Mouse (Mus musculus): ENCODE measurements around the gene Gimap1. TPM values are rescaled to one million over a fixed set of nuclear protein-coding genes. Genes with fewer than 3 reads are reported as not detected.

The Gimap1 gene
- 4.6 and 5.7 TPM in 2 replicates for polyA plus RNA-seq (2016; fragmentation: Nextera tagmentation; extraction: Ambion mirVana)

DNA sequence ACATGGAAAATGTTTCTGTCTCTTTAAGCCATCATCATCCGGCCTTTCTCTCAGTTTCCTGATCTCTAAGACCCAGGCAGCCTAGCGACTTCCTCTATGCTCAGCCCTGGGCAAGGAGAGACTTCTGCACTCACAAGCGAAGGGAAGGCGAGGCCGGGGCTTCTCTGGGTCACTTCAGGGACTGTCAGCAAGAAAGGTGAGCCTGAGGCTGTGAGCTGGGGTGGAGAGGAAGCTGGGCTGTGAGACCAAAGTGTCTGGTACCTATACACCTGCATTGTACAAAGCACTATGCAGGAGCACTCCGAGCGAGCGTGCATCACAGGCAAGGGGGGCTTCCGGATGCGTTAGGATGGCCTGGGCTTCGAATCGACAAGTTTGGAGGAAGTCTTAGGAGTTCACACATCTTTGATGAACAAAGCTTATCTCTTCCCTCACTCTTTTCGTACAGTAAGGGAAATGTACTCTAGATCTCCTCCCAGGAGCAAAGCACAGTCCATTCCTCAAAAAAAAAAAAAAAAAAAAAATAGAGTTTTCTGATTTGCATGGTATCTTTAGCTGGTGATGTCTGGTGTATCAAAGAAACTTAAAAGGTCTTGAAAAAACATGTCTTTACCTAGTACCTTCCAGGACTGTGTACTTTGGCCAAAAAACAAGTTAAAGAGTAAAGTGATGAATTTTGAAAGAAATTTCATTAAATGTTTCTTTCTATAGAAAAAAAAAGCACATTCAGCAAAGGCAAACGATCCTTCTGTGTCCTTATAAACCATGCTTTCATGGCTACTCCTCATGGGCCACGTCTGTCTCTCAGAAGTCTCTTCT lies at the start of gene Gimap1:
TSS of gene Gimap1 (plus strand) at position 94 of the 819 bp plus-strand sequence.
- Histone ChIP-seq H3K4me3 (no peak within 1 kb of the TSS), H3K36me3 (no peaks in the 10 kb centered on the region), H3K27ac (replicated peaks) (no peak within 1 kb of the TSS), H3K27me3 (ENCODE audit: low read depth, poor library complexity, severe bottlenecking) (peaks cover 35% of the 10 kb centered on the region), H3K9me3 (replicated peaks) (no peaks in the 10 kb centered on the region), H3K4me1 (peaks cover 29% of the 10 kb centered on the region)
- no peak for DNase-seq (ENCODE audit: low spot score)
- 81% methylated on average over 15 of the region's 15 CpGs for WGBS

- no peak overlapping the region for H3K4me3 ChIP-seq
- H3K4me1 ChIP-seq: peaks cover 2% of the 10 kb centered on the region; the same call in 1 of the 2 replicates
- no peaks in the 10 kb centered on the region for H3K36me3 ChIP-seq
- no peaks in the 10 kb centered on the region for H3K27me3 ChIP-seq (ENCODE audit: low read depth, poor library complexity, severe bottlenecking)
- WGBS: 92% methylated on average over 2 of the region's 2 CpGs
- H3K9me3 ChIP-seq (replicated peaks): no peaks in the 10 kb centered on the region
- DNase-seq (ENCODE audit: low spot score): no peak
- H3K27ac ChIP-seq (replicated peaks): no peak overlapping the region
Observed at GRCm38 (mm10) chr6:48689320-48689719, 49.5 kb upstream of the Gimap1 start.

DNA sequence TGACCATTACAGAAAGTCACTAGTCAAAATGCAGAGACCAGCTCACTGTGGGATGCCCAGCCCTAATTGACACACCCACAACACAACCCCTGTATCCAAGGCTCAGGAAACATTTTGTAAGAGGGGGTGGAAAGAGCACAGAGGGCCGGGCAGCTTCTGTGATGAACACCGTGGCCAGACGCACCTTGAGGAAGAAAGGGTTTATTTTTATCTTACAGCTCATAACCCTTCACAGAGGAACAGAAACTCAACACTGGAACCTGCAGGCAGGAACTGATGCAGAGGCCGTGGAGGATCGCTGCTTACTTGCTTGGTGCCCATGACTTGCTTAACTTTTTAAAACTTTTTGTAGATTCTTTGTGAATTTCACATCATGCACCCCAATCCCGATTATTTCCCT lies 45.9 kb upstream of the Gimap1 start:
- Histone ChIP-seq H3K27ac (replicated peaks) (no peak overlapping the region), H3K36me3 (no peaks in the 10 kb centered on the region), H3K4me1 (no peaks in the 10 kb centered on the region), H3K27me3 (ENCODE audit: low read depth, poor library complexity, severe bottlenecking) (no peaks in the 10 kb centered on the region), H3K4me3 (no peak overlapping the region), H3K9me3 (replicated peaks) (no peaks in the 10 kb centered on the region)
- 92% methylated on average over 6 of the region's 6 CpGs for WGBS
- no peak for DNase-seq (ENCODE audit: low spot score)

DNA sequence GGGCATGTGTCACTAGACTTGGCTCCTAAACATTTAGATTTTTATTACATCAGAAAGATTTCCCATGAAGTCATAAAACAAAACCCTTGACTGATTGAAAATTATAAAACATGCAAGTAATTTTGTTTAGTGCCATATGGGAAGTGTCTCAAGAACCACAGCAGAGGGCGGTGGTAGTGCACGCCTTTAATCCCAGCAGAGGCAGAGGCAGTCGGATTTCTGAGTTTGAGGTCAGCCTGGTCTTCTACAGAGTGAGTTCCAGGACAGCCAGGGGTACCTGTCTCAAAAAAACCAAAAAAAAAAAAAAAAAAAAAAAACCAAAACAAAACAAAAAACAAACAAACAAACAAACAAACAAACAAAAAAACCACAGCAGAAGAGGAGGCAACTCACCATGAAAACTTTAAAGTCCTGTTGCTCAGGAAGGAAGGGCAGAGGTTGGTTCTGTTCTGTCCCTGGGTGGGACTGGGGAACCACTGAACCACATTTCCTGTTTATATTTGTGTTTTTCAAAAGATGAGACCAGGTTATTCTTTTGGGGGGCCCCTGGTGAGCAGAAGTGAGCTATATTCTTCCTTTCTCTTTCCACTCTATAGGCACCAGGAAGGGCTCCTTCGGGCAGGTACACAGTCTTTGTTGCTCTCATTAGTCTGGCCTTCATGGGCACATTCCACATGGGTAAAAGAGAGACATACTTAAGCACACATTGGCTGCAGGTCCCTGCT lies 41.9 kb upstream of the Gimap1 start:
- H3K4me3 ChIP-seq: no peak overlapping the region
- no peaks in the 10 kb centered on the region for H3K4me1 ChIP-seq
- 89% methylated on average over 4 of the region's 4 CpGs for WGBS
- H3K27me3 ChIP-seq (ENCODE audit: low read depth, poor library complexity, severe bottlenecking): no peaks in the 10 kb centered on the region
- no peaks in the 10 kb centered on the region for H3K9me3 ChIP-seq (replicated peaks)
- peak; percentile 7 for DNase-seq (ENCODE audit: low spot score)
- no peaks in the 10 kb centered on the region for H3K36me3 ChIP-seq
- H3K27ac ChIP-seq (replicated peaks): no peak overlapping the region

DNA sequence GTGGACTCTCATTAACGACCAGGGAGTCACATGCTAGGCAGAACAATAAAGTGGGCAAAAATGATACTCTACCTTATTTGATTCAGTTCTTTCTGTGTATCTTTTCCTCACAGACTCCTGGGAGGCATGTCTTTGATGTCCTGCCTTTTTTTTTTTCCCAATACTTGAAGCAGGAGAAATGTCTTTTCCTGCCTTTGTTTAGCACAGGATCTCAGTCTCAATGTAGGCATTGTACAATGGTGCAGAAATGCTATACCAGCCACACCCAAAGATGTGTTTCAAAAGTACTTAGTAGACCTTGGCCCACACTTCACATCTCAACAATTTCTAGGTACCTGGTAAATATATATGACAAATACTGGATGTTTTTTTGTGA lies 41.3 kb upstream of the Gimap1 start:
- Histone ChIP-seq H3K4me1 (no peaks in the 10 kb centered on the region), H3K27ac (replicated peaks) (no peak overlapping the region), H3K9me3 (replicated peaks) (no peaks in the 10 kb centered on the region), H3K27me3 (ENCODE audit: low read depth, poor library complexity, severe bottlenecking) (no peaks in the 10 kb centered on the region), H3K36me3 (no peaks in the 10 kb centered on the region), H3K4me3 (no peak overlapping the region)
- 65% methylated on average over 1 of the region's 1 CpGs for WGBS
- no peak for DNase-seq (ENCODE audit: low spot score)

- H3K27ac ChIP-seq (replicated peaks): no peak overlapping the region
- H3K9me3 ChIP-seq (replicated peaks): no peaks in the 10 kb centered on the region
- DNase-seq (ENCODE audit: low spot score): no peak
- H3K27me3 ChIP-seq (ENCODE audit: low read depth, poor library complexity, severe bottlenecking): no peaks in the 10 kb centered on the region
- H3K4me3 ChIP-seq: no peak overlapping the region
- no peaks in the 10 kb centered on the region for H3K36me3 ChIP-seq
- no peaks in the 10 kb centered on the region for H3K4me1 ChIP-seq
- WGBS: 80% methylated on average over 7 of the region's 7 CpGs
Observed at GRCm38 (mm10) chr6:48698066-48698856, 40.6 kb upstream of the Gimap1 start.

- Histone ChIP-seq H3K27ac (replicated peaks) (no peak overlapping the region), H3K4me1 (no peaks in the 10 kb centered on the region), H3K4me3 (no peak overlapping the region), H3K27me3 (ENCODE audit: low read depth, poor library complexity, severe bottlenecking) (no peaks in the 10 kb centered on the region), H3K36me3 (no peaks in the 10 kb centered on the region), H3K9me3 (replicated peaks) (no peaks in the 10 kb centered on the region)
- 87% methylated on average over 3 of the region's 3 CpGs for WGBS
- no peak for DNase-seq (ENCODE audit: low spot score)
Observed at GRCm38 (mm10) chr6:48698888-48699287, 40.0 kb upstream of the Gimap1 start.

DNA sequence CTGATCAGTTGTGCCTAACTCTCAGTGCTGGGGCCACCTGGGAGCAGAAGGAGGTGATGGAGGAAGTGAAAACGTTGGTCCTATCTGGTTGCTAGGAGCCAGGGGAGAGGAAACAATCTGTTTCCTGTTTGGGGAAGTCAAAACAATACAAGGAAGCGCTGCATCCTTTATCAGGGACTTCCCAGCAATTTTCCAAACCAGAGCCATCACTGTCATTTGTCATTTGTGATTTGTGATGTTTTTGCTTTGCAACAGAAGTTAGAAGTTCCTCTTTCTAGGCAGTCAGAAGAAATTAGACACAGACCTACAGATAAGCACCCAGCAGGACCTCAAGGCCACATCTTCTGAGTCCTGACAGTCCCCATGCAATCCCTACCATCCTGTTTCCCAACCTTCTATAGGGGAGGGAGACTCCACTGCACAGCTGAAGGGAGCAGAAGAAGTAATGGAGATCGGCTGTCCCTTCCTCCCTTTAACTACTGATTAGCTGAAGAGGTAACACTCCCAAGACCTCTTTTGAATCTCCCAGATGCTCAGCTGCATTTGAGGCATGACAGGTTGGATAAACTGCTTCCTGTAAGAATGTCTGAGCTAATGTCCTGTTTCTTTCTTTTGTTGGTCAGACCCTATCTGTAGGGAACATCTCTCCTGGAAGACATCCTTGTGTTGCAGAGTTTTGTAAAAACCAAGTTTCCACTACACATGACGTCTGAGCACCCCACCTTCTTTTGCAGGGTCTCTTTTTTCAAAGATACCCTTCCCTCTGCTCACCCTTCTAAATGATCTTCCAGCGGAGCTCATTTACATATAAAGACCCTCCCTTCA lies 38.4 kb upstream of the Gimap1 start:
- no peaks in the 10 kb centered on the region for H3K36me3 ChIP-seq
- WGBS: 61% methylated on average over 5 of the region's 5 CpGs
- no peak for DNase-seq (ENCODE audit: low spot score)
- no peaks in the 10 kb centered on the region for H3K4me1 ChIP-seq
- H3K27ac ChIP-seq (replicated peaks): no peak overlapping the region
- no peak overlapping the region for H3K4me3 ChIP-seq
- no peaks in the 10 kb centered on the region for H3K9me3 ChIP-seq (replicated peaks)
- H3K27me3 ChIP-seq (ENCODE audit: low read depth, poor library complexity, severe bottlenecking): no peaks in the 10 kb centered on the region

DNA sequence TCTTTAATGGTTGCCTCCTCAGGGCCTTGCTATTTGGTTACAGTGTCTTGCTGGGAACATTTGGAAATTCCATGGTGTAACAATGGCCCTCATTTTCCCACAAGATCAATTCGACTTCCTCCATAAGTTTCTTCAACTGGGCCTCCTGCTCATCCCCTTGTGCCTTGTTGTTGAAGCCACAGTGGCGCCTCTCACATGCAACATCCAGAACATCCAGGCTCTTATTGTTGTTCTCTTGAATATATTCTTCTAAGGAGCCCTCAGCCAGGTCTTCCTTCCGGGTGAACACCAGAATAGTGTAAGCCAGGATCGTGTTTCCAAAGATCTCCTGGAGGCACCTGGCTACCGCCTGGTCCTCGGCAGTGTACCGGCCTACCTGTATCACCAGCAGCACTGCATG lies 36.7 kb upstream of the Gimap1 start:
- Histone ChIP-seq H3K36me3 (no peaks in the 10 kb centered on the region), H3K4me1 (0 out of 2 replicates have a peak, but pooled peaks cover 5% of the 10 kb centered on the region), H3K27ac (replicated peaks) (no peak overlapping the region), H3K9me3 (replicated peaks) (no peaks in the 10 kb centered on the region), H3K4me3 (no peak overlapping the region), H3K27me3 (ENCODE audit: low read depth, poor library complexity, severe bottlenecking) (no peaks in the 10 kb centered on the region)
- 88% methylated on average over 7 of the region's 7 CpGs for WGBS
- DNase-seq (ENCODE audit: low spot score): no peak

DNA sequence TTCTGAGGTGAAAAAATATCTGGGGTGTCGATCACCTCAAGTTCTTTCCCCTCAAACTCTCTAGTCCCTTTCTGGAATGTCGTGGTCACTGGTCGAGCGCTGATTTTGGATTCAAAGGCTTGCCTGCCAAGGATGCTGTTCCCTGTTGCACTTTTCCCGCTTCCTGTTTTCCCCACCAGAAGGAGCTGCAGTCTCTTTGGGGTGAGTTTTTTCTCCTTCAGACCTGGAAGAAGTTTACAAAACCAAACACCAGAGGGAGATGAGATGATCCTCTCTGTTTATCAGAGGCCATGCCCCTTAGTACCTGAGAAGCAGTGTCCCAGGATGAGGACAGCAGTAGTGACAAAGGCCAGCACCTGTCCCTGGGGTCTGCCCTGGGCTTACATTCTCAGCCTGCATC lies 36.3 kb upstream of the Gimap1 start:
- Histone ChIP-seq H3K27me3 (ENCODE audit: low read depth, poor library complexity, severe bottlenecking) (no peaks in the 10 kb centered on the region), H3K4me1 (0 out of 2 replicates have a peak, but pooled peaks cover 5% of the 10 kb centered on the region), H3K36me3 (no peaks in the 10 kb centered on the region), H3K27ac (replicated peaks) (no peak overlapping the region), H3K9me3 (replicated peaks) (no peaks in the 10 kb centered on the region), H3K4me3 (no peak overlapping the region)
- WGBS: 67% methylated on average over 5 of the region's 5 CpGs
- no peak for DNase-seq (ENCODE audit: low spot score)

GRCm38 (mm10) chr6:48704146-48704545 lies 34.7 kb upstream of the Gimap1 start:
- H3K36me3 ChIP-seq: no peaks in the 10 kb centered on the region

DNA sequence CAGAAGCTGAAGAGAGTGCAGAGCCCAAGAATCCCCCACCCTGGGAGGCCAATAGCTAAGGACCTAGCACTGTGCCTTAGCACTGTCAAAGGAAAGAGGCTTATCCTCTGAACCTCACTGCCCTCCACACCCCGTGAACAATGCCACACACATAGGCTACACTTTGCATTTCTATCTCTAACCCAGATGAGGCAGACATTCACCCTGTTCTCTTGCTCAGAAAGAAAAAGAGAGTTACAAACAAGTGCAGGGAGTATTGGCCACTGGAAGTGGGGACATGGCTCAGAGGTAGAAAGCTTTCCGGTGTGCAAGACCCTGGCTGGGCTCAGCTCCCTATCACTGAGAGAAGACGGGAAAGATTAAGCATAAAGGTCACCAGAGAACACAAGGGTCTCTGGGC lies 32.7 kb upstream of the Gimap1 start:
- Histone ChIP-seq H3K27me3 (ENCODE audit: low read depth, poor library complexity, severe bottlenecking) (no peaks in the 10 kb centered on the region), H3K27ac (replicated peaks) (no peak overlapping the region), H3K36me3 (no peaks in the 10 kb centered on the region), H3K4me1 (0 out of 2 replicates have a peak, but pooled peaks cover 5% of the 10 kb centered on the region), H3K9me3 (replicated peaks) (no peaks in the 10 kb centered on the region), H3K4me3 (no peak overlapping the region)
- WGBS: 44% methylated on average over 3 of the region's 3 CpGs
- DNase-seq (ENCODE audit: low spot score): no peak

More at GRCm38 (mm10) chr6:48704146-48704545, 34.7 kb upstream of the Gimap1 start:
- 0 out of 2 replicates have a peak, but pooled peaks cover 5% of the 10 kb centered on the region for H3K4me1 ChIP-seq
- no peaks in the 10 kb centered on the region for H3K27me3 ChIP-seq (ENCODE audit: low read depth, poor library complexity, severe bottlenecking)
- H3K9me3 ChIP-seq (replicated peaks): no peaks in the 10 kb centered on the region
- H3K27ac ChIP-seq (replicated peaks): no peak overlapping the region
- no peak overlapping the region for H3K4me3 ChIP-seq
- no peak for DNase-seq (ENCODE audit: low spot score)

Measured in midbrain, embryonic 10.5 days (tissue).